Mouse (Mus musculus): ENCODE measurements around the gene Rufy1. TPM values are rescaled to one million over a fixed set of nuclear protein-coding genes. Genes with fewer than 3 reads are reported as not detected.

The Rufy1 gene
- total and polyA plus RNA-seq, 3 experiments: 17.8 to 18.4 TPM; not detected in 1

- peak; percentile 71 for DNase-seq (ENCODE audit: low read depth, low spot score)
- Histone ChIP-seq H3K27ac (ENCODE audit: control insufficient read depth, low read depth, low read length) (no peak overlapping the region), H3K79me2 (ENCODE audit: control insufficient read depth, insufficient read depth, low read length, poor library complexity) (no peaks in the 10 kb centered on the region), H3K36me3 (ENCODE audit: control insufficient read depth in 1 of 2, insufficient read depth in 2 of 2, low read length in 2 of 2) (no peaks in the 10 kb centered on the region), H3K9me3 (replicated peaks; ENCODE audit: insufficient read depth, low read length) (no peaks in the 10 kb centered on the region), H3K4me3 (ENCODE audit: control insufficient read depth in 1 of 2, insufficient read depth in 1 of 2, low read depth in 2 of 2, low read length in 2 of 2) (no peak overlapping the region), H3K9ac (ENCODE audit: control insufficient read depth, low read depth, low read length, poor library complexity, severe bottlenecking) (no peak overlapping the region), H3K4me1 (ENCODE audit: control insufficient read depth in 1 of 2, insufficient read depth in 2 of 2, low read length in 2 of 2) (no peaks in the 10 kb centered on the region), H3K27me3 (ENCODE audit: control insufficient read depth in 1 of 2, insufficient read depth in 2 of 2, low read length in 2 of 2) (peaks cover 0 to 1% of the 10 kb centered on the region in 2 experiments; a peak in 1 of 4 replicates)
- peak; percentile 45 to 86 (median 53) for TF ChIP-seq CTCF (IDR thresholded peaks at IDR 0.05 in 2 of 3, conservative IDR thresholded peaks at IDR 0.05 in 1 of 3; ENCODE audit: control insufficient read depth in 1 of 3, insufficient read depth in 1 of 3, low read depth in 2 of 3, low read length in 3 of 3, poor library complexity in 1 of 3, severe bottlenecking in 1 of 3)
- TF ChIP-seq ZC3H11A (IDR thresholded peaks at IDR 0.05; ENCODE audit: low read depth, low read length): peak; percentile 45
- TF ChIP-seq SMC3 (IDR thresholded peaks at IDR 0.05; ENCODE audit: low read depth, low read length): peak; percentile 62
- TF ChIP-seq RAD21 (IDR thresholded peaks at IDR 0.05; ENCODE audit: low read depth, low read length): peak; percentile 85
- no peak for TF ChIP-seq MEF2A (IDR thresholded peaks at IDR 0.05; ENCODE audit: extremely low read depth, insufficient replicate concordance, low read depth, low read length, poor library complexity, severe bottlenecking)
- TF ChIP-seq ELF1 (IDR thresholded peaks at IDR 0.05; ENCODE audit: low read depth, low read length): no peak
Observed at GRCm38 (mm10) chr11:50443259-50444065, 12.5 kb upstream of the Rufy1 start.

- no peak for DNase-seq (ENCODE audit: low read depth, low spot score)
- no peaks in the 10 kb centered on the region for H3K9me3 ChIP-seq (replicated peaks; ENCODE audit: insufficient read depth, low read length)
Observed at GRCm38 (mm10) chr11:50441637-50442036, 10.7 kb upstream of the Rufy1 start.

GRCm38 (mm10) chr11:50440691-50441090, 9.8 kb upstream of the Rufy1 start:
- Histone ChIP-seq H3K9me3 (replicated peaks; ENCODE audit: insufficient read depth, low read length) (no peaks in the 10 kb centered on the region), H3K79me2 (ENCODE audit: control insufficient read depth, insufficient read depth, low read length, poor library complexity) (no peaks in the 10 kb centered on the region), H3K4me1 (ENCODE audit: control insufficient read depth in 1 of 2, insufficient read depth in 2 of 2, low read length in 2 of 2) (peaks cover 0 to 10% of the 10 kb centered on the region in 2 experiments; a peak in 2 of 4 replicates), H3K9ac (ENCODE audit: control insufficient read depth, low read depth, low read length, poor library complexity, severe bottlenecking) (no peak overlapping the region), H3K27me3 (ENCODE audit: control insufficient read depth in 1 of 2, insufficient read depth in 2 of 2, low read length in 2 of 2) (peaks cover 0 to 1% of the 10 kb centered on the region in 2 experiments; a peak in 1 of 4 replicates), H3K36me3 (ENCODE audit: control insufficient read depth in 1 of 2, insufficient read depth in 2 of 2, low read length in 2 of 2) (peaks cover 0 to 3% of the 10 kb centered on the region in 2 experiments; a peak in 2 of 4 replicates), H3K27ac (ENCODE audit: control insufficient read depth, low read depth, low read length) (no peak overlapping the region), H3K4me3 (ENCODE audit: control insufficient read depth in 1 of 2, insufficient read depth in 1 of 2, low read depth in 2 of 2, low read length in 2 of 2) (no peak overlapping the region)
- no peak for DNase-seq (ENCODE audit: low read depth, low spot score)
- TF ChIP-seq MYB (IDR thresholded peaks at IDR 0.05; ENCODE audit: low read depth, low read length): no peak
- TF ChIP-seq E2F4 (IDR thresholded peaks at IDR 0.05; ENCODE audit: borderline replicate concordance, low read depth, low read length): no peak
- TF ChIP-seq GABPA (IDR thresholded peaks at IDR 0.05; ENCODE audit: low read depth, low read length): no peak
- no peak for TF ChIP-seq TAL1 (IDR thresholded peaks at IDR 0.05; ENCODE audit: low read length)
- no peak for TF ChIP-seq MAFK (IDR thresholded peaks at IDR 0.05; ENCODE audit: borderline replicate concordance, low read depth, low read length)
- no peak for TF ChIP-seq POLR2AphosphoS5 (IDR thresholded peaks at IDR 0.05; ENCODE audit: borderline replicate concordance, low read depth, low read length)
- no peak for TF ChIP-seq EP300 (IDR thresholded peaks at IDR 0.05; ENCODE audit: low read depth in 1 of 2, low read length in 2 of 2)
- TF ChIP-seq NRF1 (IDR thresholded peaks at IDR 0.05; ENCODE audit: insufficient read depth, low read depth, low read length, poor library complexity, severe bottlenecking): no peak
- TF ChIP-seq MAZ (IDR thresholded peaks at IDR 0.05; ENCODE audit: low read depth, low read length): no peak
- TF ChIP-seq TCF12 (IDR thresholded peaks at IDR 0.05; ENCODE audit: low read depth, low read length): no peak
- TF ChIP-seq RAD21 (IDR thresholded peaks at IDR 0.05; ENCODE audit: low read depth, low read length): no peak
- TF ChIP-seq BHLHE40 (IDR thresholded peaks at IDR 0.05; ENCODE audit: borderline replicate concordance, low read depth, low read length): no peak
- TF ChIP-seq RCOR1 (IDR thresholded peaks at IDR 0.05; ENCODE audit: low read depth, low read length): no peak
- no peak for TF ChIP-seq KAT2A (conservative IDR thresholded peaks at IDR 0.05; ENCODE audit: low read depth, low read length)
- TF ChIP-seq UBTF (IDR thresholded peaks at IDR 0.05; ENCODE audit: borderline replicate concordance, insufficient read depth, low read depth, low read length): no peak

More at GRCm38 (mm10) chr11:50441637-50442036, 10.7 kb upstream of the Rufy1 start:
- peaks cover 0 to 10% of the 10 kb centered on the region in 2 experiments; a peak in 2 of 4 replicates for H3K4me1 ChIP-seq (ENCODE audit: control insufficient read depth in 1 of 2, insufficient read depth in 2 of 2, low read length in 2 of 2)
- H3K79me2 ChIP-seq (ENCODE audit: control insufficient read depth, insufficient read depth, low read length, poor library complexity): no peaks in the 10 kb centered on the region
- no peak overlapping the region for H3K27ac ChIP-seq (ENCODE audit: control insufficient read depth, low read depth, low read length)
- no peak for TF ChIP-seq TBP (IDR thresholded peaks at IDR 0.05; ENCODE audit: low read depth, low read length)
- TF ChIP-seq CHD1 (IDR thresholded peaks at IDR 0.05; ENCODE audit: low read depth, low read length): no peak
- TF ChIP-seq MAX (IDR thresholded peaks at IDR 0.05; ENCODE audit: low read length): no peak
- no peak for TF ChIP-seq MEF2A (IDR thresholded peaks at IDR 0.05; ENCODE audit: extremely low read depth, insufficient replicate concordance, low read depth, low read length, poor library complexity, severe bottlenecking)
- TF ChIP-seq BHLHE40 (IDR thresholded peaks at IDR 0.05; ENCODE audit: borderline replicate concordance, low read depth, low read length): no peak
- no peak for TF ChIP-seq POLR2A (IDR thresholded peaks at IDR 0.05; ENCODE audit: control insufficient read depth in 1 of 2, insufficient read depth in 1 of 2, low read depth in 1 of 2, low read length in 2 of 2, poor library complexity in 1 of 2)
- no peak for TF ChIP-seq MYC (IDR thresholded peaks at IDR 0.05; ENCODE audit: low read depth, low read length)
- peaks cover 0 to 3% of the 10 kb centered on the region in 2 experiments; a peak in 2 of 4 replicates for H3K36me3 ChIP-seq (ENCODE audit: control insufficient read depth in 1 of 2, insufficient read depth in 2 of 2, low read length in 2 of 2)
- no peak overlapping the region for H3K9ac ChIP-seq (ENCODE audit: control insufficient read depth, low read depth, low read length, poor library complexity, severe bottlenecking)
- peaks cover 0 to 1% of the 10 kb centered on the region in 2 experiments; a peak in 1 of 4 replicates for H3K27me3 ChIP-seq (ENCODE audit: control insufficient read depth in 1 of 2, insufficient read depth in 2 of 2, low read length in 2 of 2)
- H3K4me3 ChIP-seq (ENCODE audit: control insufficient read depth in 1 of 2, insufficient read depth in 1 of 2, low read depth in 2 of 2, low read length in 2 of 2): no peak overlapping the region
